Mouse (Mus musculus) right cerebral cortex, postnatal 4 days (tissue): ENCODE measurements at regions not wholly inside any gene's neighbourhood (a gene's known extent, or its start where the extent isn't known, plus 50 kb on each side); places are given as distances from the start of the nearest gene placed in this dataset.

Source experiments
- DNase-seq: peaks from one replicate; pipeline ENCODE4 v3.0.0-alpha.2; 2022

DNA sequence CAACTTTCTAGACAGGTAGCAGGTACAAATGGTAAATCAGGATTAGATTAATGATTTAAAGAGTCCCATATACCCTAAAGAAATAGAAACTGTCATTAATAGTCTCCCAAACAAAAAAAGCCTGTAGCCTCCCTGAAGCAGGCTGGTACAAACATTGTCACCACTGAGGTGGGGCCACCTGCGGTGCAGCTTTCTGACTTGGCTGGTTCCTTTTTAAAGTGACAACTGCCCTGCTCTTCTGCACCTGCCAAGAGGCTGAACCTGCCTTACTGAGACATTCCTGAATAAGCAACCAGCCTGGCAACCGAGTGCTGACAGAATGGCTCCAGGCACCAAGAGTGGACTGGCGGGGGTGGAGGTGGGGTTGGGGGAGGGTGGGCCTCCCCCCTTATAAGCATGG lies 687.0 kb upstream of the Vrk2 start:
- DNase-seq = no peak

DNA sequence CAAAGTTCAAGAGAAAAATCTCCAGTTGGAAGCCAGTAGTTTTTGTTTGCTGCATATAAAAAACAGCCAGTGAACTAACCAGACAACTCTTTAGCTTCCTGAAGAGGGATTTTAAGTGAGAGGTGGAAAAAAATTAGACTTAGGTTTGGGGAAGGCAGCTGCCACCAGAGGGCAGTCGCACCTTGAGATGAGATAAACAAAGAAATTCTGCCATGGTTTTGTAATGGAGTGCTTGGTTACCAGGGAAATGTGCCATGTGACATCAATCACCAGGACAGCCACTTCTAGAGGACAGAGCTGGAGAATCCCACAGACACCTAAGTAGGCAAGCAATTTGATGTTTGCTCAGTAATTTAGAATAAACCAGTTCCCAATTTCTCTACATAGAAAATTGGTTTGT lies 670.5 kb upstream of the Vrk2 start:
- peak; percentile 73 for DNase-seq

DNA sequence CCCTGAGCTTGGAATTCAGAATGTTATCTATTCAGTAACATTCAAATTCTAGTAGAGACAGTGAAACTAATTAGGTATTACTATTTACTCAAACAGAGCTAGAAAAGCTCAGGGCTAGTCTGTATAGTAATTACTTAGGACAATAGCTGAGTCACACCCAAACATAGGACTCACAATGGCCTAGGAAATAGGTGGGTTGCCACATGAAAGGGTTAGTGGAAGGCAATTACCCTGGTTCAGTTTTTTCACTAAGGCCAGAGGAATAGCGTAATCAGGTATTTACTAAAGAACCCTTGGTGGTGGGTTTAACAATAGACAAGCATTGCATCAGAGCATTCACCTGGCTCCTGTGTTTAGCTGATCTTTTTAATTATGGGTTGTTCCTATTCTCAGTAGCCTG lies 664.7 kb upstream of the Vrk2 start:
- no peak for DNase-seq

DNA sequence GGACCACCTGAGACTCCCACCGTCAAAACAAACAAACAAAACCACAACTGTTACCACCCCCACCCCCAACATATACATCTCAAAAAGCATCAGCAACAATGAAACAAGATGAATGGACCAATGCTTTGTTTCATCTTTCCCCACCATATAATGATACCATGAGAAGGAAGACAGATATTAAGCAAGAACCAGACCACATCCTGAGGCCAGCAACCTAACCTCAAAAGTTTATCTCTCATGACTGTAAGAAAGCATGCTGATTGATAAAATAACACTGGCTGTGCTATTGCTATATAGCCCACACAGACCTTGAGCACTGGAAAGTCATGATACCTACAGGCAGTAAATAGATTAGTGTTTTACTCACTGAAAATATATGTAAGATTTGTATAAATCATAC lies 642.1 kb upstream of the Vrk2 start:
- no peak for DNase-seq

DNA sequence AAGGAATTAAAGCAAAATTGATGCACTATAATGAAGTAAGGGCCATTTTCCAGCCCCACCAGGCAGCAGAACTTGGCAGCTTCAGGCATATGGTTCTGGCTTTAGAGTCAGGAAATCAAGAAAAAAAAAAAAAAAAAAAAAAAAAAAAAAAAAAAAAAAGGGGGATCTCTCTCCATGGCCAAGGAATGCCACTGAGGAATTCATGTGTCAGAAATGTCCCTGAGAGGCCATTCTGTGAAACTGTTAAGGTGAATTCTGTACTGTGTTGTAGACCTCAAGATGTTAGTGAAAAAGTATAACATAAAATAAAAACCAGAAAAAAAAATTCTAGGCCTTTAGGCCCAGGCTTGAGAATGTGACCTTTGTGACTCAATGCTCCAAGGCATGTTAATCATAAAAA lies 632.7 kb upstream of the Vrk2 start:
- no peak for DNase-seq

DNA sequence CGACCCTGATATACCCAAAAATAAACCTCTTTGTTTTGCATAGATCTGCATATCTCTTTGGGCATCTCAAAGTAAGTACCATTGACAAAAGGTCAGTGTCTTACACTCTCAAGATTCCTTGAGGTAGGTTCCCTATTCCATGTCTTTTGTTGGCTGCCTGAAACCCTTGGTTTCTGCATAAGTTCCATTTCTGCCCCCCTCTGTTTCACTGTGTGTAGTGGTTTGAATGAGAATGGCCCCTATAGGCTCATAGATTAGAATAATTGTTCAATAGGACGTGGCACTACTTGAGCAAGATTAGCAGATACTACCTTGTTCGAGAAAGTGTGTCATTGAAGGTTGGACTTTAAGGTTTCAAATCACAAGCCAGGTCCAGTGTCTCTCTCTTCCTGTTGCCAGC lies 628.6 kb upstream of the Vrk2 start:
- DNase-seq = no peak

DNA sequence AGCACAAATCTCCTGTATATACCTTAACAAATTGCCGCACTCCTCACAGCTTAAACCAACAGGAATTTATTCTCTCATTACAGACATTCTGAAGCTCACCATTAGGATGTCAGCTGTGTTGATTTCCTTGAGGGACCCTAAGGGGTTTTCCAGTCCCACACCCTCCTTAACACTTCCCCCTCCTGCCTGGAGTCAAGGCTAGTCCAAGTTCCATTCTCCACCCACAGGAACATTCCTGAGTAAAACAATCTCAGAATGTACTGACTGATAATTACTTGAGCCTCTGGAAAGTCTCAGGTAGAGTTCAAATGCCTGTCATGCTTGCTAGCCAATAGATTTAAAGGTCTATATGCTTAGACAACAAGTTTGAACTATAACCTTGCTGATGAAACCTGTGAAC lies 628.2 kb upstream of the Vrk2 start:
- DNase-seq = no peak

DNA sequence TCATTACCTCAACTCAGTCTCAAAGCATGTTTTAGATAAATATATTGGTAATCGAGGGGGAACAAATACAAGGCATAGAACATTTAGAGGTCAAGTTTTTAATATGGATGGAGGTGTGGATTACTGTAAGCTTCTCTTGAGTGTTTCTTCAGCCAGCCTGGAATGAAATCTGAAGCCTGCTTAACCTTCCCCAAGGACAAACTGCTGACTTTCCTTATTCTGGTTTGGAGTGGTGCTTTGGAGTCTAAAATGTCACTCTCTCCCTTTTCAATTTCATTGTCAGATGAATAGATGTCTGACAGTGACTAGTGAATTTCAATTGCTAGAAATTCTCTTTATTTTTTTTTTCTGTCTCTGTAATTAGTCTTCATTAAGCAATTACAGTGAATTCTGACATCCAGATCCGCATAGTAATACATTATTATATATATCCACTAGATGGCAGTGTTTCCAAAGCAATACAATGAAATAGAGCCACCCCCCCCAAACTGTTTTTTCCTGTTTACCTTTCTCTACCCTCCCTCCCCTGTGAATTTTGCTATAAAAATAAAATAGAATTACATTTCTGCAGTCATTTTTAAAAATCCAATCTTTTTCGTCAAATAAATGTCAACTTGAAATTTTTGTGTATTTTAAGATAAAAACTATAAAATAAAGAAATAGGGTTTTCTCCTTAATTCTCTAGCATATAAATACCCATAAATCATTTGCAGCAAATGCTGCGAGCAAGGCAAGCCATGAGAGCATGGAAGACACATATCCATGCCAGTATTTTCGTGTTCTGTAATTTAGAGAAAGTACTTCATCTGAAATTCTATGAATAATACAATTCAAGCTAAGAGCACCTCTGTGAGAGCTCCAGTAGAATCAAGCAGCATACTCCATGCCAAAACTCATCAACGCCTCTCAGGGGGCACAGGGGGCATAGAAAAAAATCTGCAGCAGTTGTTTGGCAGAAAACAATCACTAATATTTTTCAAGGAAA lies 626.2 kb upstream of the Vrk2 start:
- DNase-seq = no peak

DNA sequence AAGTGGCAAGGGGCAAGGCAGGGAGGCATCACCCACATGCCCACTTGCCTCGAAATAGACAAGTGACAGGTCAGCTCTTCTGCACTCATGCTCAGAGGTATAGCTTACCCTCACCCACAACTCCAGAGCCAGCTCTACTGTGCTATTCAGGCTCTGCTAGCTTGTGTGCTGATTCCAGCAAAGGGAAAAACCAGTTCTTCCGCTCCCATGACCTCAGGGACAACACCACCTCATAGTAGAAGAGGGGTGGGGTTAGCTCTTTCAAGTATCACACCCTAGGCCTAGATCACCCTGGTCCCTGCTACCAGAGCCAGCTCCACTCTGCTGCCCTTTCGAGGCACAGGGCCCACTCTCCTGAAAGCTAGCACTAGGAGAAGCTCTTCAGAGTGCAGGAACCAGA lies 622.0 kb upstream of the Vrk2 start:
- no peak for DNase-seq

DNA sequence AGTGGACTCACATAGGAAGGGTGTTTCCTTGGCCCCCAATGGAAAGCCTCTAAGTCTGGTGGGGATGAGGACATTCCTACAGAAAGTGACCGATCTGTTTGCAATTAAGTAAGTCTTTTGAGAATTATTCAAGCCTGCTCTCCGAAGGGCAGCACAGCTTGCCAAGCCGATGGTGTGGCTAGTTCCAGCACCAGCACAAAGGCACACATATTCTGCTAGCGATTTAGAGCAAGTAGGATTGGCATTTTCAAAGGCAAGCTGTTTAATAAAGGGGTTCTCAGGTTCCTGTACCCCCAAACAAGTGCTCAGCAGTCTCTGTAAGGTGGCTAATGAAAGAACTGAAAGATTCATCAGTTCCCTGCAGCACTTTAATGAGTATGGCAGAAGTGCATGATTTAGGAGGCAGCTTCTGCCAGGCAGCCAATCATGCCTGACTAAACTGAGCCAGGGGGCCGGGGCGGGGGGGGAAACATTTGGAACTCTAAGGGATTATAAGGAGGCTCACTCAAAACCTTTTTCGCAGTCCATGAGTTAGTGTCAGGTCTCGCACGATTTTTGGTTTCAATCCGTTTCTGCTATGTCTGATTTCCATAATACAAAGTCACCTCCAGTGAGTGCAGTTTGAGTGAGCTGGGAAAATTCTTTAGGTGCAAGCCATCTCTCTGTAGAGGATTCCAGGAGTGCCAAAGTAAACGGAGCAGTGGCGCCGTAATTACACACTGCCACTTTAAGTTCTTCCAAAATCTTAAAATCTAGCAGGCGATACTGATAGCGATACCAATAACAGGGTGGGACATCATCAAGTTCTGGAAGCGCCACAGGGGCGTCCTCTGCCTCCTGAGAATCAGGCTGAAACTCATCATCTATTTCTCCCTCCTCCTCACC lies 609.8 kb upstream of the Vrk2 start:
- DNase-seq = no peak

DNA sequence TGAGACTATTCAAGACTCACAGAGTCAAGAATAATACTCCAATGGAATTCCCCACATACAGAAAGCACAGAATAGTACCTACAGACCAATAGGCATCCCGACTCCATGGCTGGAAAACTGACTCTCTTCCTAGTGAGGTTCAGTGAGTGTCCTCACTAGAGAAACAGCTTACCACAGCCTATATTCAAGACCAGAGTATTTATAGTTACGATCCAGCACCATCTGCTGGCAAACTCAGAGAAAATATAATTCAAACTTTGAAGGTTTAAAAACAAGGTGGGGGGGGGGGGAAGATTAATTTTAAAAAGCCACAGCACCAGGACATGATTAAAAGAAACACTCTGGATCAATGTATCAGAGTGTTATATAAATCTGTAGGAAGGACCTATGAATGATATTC lies 590.2 kb upstream of the Vrk2 start:
- DNase-seq = no peak

DNA sequence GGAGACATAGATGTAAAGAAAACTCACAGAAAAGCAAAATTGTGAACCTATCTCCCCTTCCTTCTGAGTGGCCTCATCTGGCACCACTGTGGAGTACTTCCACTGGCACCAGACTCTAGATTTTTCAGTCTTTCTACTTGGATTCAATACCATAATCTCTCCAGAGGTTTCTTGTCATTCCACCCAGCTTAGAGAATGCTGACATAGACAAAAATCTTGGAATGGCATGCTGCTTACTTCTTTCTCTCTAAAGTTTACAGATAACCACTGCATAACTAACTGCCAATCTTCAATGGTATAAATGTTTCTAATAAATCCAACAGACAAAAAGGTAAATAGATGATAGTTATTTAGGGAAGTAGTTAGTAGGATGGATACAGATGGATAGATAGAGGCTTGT lies 589.6 kb upstream of the Vrk2 start:
- DNase-seq = no peak

DNA sequence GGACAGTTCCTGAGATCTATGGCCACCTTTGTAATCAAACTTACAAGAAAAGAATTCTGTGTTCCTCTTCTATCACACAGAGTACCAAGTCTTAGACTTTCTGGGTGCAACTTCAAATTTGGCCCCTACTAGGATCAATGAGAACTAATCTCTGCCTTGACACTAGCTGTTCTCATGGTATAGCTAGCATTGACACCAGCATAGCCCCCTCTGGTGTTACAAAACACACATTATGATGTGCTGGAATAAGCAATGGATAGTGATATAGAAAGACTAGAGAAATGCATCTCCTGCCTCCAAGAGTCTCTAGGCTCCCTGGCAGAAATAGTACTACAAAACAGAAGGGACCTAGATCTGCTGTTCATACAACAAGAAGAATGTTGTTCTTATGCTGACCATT lies 566.6 kb upstream of the Vrk2 start:
- no peak for DNase-seq
